Mouse (Mus musculus): Measurements from ENCODE around the gene Phtf1. TPM values are rescaled to one million over a fixed set of nuclear protein-coding genes. Genes with fewer than 3 reads are reported as not detected.

Phtf1 gene
- polyA plus RNA-seq (2012; rRNA removed), result 4.4 and 5.5 TPM in 2 replicates

DNA sequence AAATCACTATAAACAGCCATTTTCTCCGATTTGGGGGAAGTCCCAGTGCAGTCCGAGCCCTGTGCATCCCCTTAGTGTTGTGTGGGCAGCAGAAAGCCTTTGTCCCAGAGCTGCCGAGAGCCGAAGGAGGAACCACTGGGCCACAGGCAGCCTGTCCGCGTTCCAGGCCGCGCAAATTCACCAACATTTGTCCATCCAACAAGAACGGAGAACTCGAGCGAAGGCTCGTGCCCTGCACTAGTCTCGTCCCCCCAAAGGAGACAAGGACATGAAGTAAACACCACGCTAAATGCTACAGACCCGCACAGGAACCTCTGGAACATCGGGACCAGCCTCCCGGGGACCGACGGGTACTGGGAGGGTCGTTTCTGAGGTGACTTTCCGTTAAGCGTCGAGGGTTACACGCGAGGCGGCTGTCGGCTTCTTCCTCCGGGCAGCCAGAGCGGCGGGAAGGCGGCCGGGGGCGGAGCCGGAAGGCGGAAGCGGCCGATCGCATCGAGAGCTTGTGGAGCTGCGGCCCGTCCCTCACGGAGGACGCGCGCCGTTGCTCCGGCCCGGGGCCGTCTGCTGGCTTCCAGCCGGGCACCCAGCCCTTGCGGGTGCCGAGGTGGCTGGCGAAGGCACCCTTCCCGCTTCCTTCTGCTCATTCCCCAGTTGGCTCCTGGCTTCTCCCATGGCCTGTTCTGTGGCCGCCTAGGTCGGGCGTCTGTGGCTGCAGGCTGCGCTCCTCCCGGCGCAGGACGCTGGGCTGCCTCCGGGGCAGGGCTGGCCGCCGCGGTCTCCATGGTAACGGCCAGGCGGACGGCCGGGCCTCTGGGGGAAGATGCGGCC lies at the start of gene Phtf1:
Phtf1 (plus strand) TSS at position 250 of the 831 bp plus-strand sequence.

Other genes with a start within 250 kb of the Phtf1 start
- gene Olfml3, start 230.1 kb upstream of the Phtf1 start, polyA plus RNA-seq (2012; rRNA removed), result 8.6 and 9.5 TPM in 2 replicates
- gene Gm10964, start 228.7 kb upstream of the Phtf1 start, polyA plus RNA-seq (2012; rRNA removed), result not detected in 2 replicates
- 71.6 and 85.3 TPM in 2 replicates for gene Hipk1, start 176.5 kb upstream of the Phtf1 start, polyA plus RNA-seq (2012; rRNA removed)
- 16.0 and 19.6 TPM in 2 replicates for gene Dclre1b, start 158.7 kb upstream of the Phtf1 start, polyA plus RNA-seq (2012; rRNA removed)
- gene Ap4b1, start 158.6 kb upstream of the Phtf1 start, polyA plus RNA-seq (2012; rRNA removed), result 9.0 and 9.1 TPM in 2 replicates
- gene Gm43064, start 158.5 kb upstream of the Phtf1 start, polyA plus RNA-seq (2012; rRNA removed), result not detected in 2 replicates
- gene Bcl2l15, start 135.5 kb upstream of the Phtf1 start, polyA plus RNA-seq (2012; rRNA removed), result not detected in 2 replicates
- gene Ptpn22, start 108.3 kb upstream of the Phtf1 start, polyA plus RNA-seq (2012; rRNA removed), result 0.74 and 1.3 TPM in 2 replicates
- gene Rsbn1, start 54.0 kb upstream of the Phtf1 start, polyA plus RNA-seq (2012; rRNA removed), result 3.1 and 3.2 TPM in 2 replicates

Measured in colon, adult 2 months (tissue).